Mouse (Mus musculus) midbrain, postnatal 0 days (tissue): ENCODE measurements at regions not wholly inside any gene's neighbourhood (a gene's known extent, or its start where the extent isn't known, plus 50 kb on each side); places are given as distances from the start of the nearest gene placed in this dataset.

ENCODE experiments used
- ATAC-seq: fragments of 200-750 bp; cut with Nextera tagmentation; 2 replicates; pipeline ENCODE4 v1.8.0; 2017; ENCODE audit warnings: moderate number of reproducible peaks, mild to moderate bottlenecking, moderate TSS enrichment, moderate library complexity; ENCODE audit not compliant: low FRiP score
- DNase-seq: peaks from one replicate; pipeline ENCODE4 v3.0.0-alpha.2; 2015; ENCODE audit warnings: low spot score
- H3K27ac ChIP-seq: fragments of 300-500 bp; sonication (generic); 2 replicates; pipeline ENCODE4 v1.5.1; 2014; ENCODE audit warnings: low read depth, mild to moderate bottlenecking, low read length, mixed read lengths
- H3K27me3 ChIP-seq: fragments of 300-500 bp; sonication (generic); 2 replicates; pipeline ENCODE4 v1.6.1; 2014; ENCODE audit warnings: low read length, control low read depth, mixed read lengths; ENCODE audit not compliant: insufficient read depth
- H3K36me3 ChIP-seq: fragments of 300-500 bp; sonication (generic); 2 replicates; pipeline ENCODE4 v1.6.1; 2014; ENCODE audit warnings: low read length, control low read depth, mixed read lengths; ENCODE audit not compliant: insufficient read depth
- H3K4me1 ChIP-seq: fragments of 300-500 bp; sonication (generic); 2 replicates; pipeline ENCODE4 v1.6.1; 2014; ENCODE audit warnings: mild to moderate bottlenecking, control low read depth, antibody characterized with exemption, low read length, mixed read lengths; ENCODE audit not compliant: insufficient read depth
- H3K4me2 ChIP-seq: fragments of 300-500 bp; sonication (generic); 2 replicates; pipeline ENCODE4 v1.6.1; 2014; ENCODE audit warnings: low read depth, mild to moderate bottlenecking, low read length, mixed read lengths; ENCODE audit not compliant: poor library complexity, severe bottlenecking
- H3K4me3 ChIP-seq: fragments of 300-500 bp; sonication (generic); 2 replicates; pipeline ENCODE4 v1.5.1; 2014; ENCODE audit warnings: low read depth, mild to moderate bottlenecking, low read length, moderate library complexity
- H3K9ac ChIP-seq: fragments of 300-500 bp; sonication (generic); replicated peaks from 2 replicates; pipeline ENCODE4 v1.6.1; 2014; ENCODE audit warnings: mild to moderate bottlenecking, low read length, moderate library complexity, mixed read lengths; ENCODE audit not compliant: poor library complexity, severe bottlenecking
- H3K9me3 ChIP-seq: fragments of 300-500 bp; sonication (generic); 2 replicates; pipeline ENCODE4 v1.6.1; 2016; ENCODE audit warnings: low read length, control low read depth
- CTCF ChIP-seq: IDR thresholded peaks from 2 replicates; pipeline ENCODE4 v1.5.1; 2016; ENCODE audit warnings: antibody characterized with exemption, mild to moderate bottlenecking
- WGBS: fragments of 180-500 bp; shearing (Covaris S2); extraction: QIAGEN DNeasy Blood & Tissue Kit; methylation state at CpG from one replicate; pipeline ENCODE4 v1.1.7; 2014; 5-methylcytosine and 5-hydroxymethylcytosine counted together

DNA sequence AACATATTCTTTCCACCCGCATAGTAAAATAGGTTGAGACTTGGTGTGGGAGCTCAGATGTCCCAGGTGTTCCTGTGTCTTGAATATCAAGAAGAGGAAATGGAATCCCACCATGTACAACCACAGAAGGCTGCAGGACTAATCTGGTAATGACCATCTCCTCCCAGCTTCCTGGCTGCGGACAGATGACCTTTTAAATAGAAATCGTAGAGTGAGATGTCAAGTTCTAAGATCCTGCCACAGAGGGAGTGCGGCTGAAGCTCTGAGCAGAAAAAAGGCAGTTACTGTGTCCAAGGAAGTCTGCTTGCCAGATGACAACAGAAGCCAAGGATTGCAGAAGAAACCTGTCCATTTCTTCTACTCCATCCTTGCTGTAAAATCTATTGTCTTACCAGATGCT lies 629.0 kb upstream of the Tmem132c start:
- whole genome bisulfite sequencing, result 88% methylated on average over 4 of the region's 4 CpGs
- ATAC-seq (no peak), DNase-seq (no peak)
- Histone ChIP-seq H3K9me3 (no peaks in the 10 kb centered on the region), H3K4me3 (no peak overlapping the region), H3K36me3 (no peaks in the 10 kb centered on the region), H3K27me3 (no peaks in the 10 kb centered on the region), H3K27ac (no peak overlapping the region), H3K9ac (no peak overlapping the region), H3K4me2 (no peak overlapping the region), H3K4me1 (no peaks in the 10 kb centered on the region)
- TF ChIP-seq CTCF, result no peak

GRCm38 (mm10) chr5:126622551-126622950 lies 619.1 kb upstream of the Tmem132c start:
- no peaks in the 10 kb centered on the region for H3K27me3 ChIP-seq
- no peaks in the 10 kb centered on the region for H3K9me3 ChIP-seq
- 80% methylated on average over 6 of the region's 6 CpGs for WGBS
- no peaks in the 10 kb centered on the region for H3K4me1 ChIP-seq
- no peaks in the 10 kb centered on the region for H3K36me3 ChIP-seq
- no peak overlapping the region for H3K27ac ChIP-seq
- no peak overlapping the region for H3K9ac ChIP-seq
- no peak for ATAC-seq
- TF ChIP-seq CTCF, result no peak
- H3K4me3 ChIP-seq, result no peak overlapping the region
- H3K4me2 ChIP-seq, result no peak overlapping the region
- no peak for DNase-seq

GRCm38 (mm10) chr5:126623205-126623604 lies 618.4 kb upstream of the Tmem132c start:
- ATAC-seq (no peak), DNase-seq (peak; percentile 60)
- Histone ChIP-seq H3K9ac (no peak overlapping the region), H3K9me3 (no peaks in the 10 kb centered on the region), H3K4me1 (no peaks in the 10 kb centered on the region), H3K36me3 (no peaks in the 10 kb centered on the region), H3K27ac (no peak overlapping the region), H3K27me3 (no peaks in the 10 kb centered on the region), H3K4me3 (no peak overlapping the region), H3K4me2 (no peak overlapping the region)
- peak; percentile 85 for TF ChIP-seq CTCF
- 10% methylated on average over 6 of the region's 6 CpGs for WGBS

- Histone ChIP-seq H3K9me3 (no peaks in the 10 kb centered on the region), H3K36me3 (no peaks in the 10 kb centered on the region), H3K27ac (no peak overlapping the region), H3K9ac (no peak overlapping the region), H3K4me2 (no peak overlapping the region), H3K27me3 (no peaks in the 10 kb centered on the region), H3K4me3 (no peak overlapping the region), H3K4me1 (no peaks in the 10 kb centered on the region)
- 27% methylated on average over 2 of the region's 2 CpGs for WGBS
- TF ChIP-seq CTCF, result no peak
- DNase-seq, result no peak
- ATAC-seq, result no peak
These were observed 611.8 kb upstream of the Tmem132c start for GRCm38 (mm10) chr5:126629826-126630225.

GRCm38 (mm10) chr5:126650415-126650814 lies 591.2 kb upstream of the Tmem132c start:
- no peaks in the 10 kb centered on the region for H3K36me3 ChIP-seq
- DNase-seq, result no peak
- no peaks in the 10 kb centered on the region for H3K4me1 ChIP-seq
- H3K4me2 ChIP-seq, result no peak overlapping the region
- no peaks in the 10 kb centered on the region for H3K9me3 ChIP-seq
- H3K9ac ChIP-seq, result no peak overlapping the region
- H3K27me3 ChIP-seq, result no peaks in the 10 kb centered on the region
- H3K27ac ChIP-seq, result no peak overlapping the region
- 53% methylated on average over 7 of the region's 7 CpGs for WGBS
- no peak for ATAC-seq
- TF ChIP-seq CTCF, result no peak
- no peak overlapping the region for H3K4me3 ChIP-seq

DNA sequence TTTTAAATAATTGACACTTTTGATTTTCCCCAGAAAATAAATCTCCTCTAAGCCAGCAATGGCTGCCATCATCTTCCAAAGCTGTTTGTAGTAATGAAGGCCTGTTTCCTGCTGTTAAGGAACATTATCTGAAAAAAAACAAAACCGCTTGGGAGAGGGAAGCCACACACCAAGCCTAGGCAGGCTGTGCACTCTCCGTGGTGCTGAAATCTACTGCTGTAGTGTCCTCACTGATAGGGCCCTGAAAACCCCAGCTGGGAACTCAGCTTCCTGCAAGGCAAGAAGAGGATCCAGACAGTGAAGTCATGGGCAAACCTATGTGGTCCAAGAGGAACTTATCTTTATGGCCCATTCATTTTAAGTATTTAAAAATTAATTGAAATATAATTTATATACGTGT lies 590.2 kb upstream of the Tmem132c start:
- peak; percentile 39 for DNase-seq
- no peak overlapping the region for H3K4me2 ChIP-seq
- H3K36me3 ChIP-seq, result no peaks in the 10 kb centered on the region
- H3K4me1 ChIP-seq, result no peaks in the 10 kb centered on the region
- no peak overlapping the region for H3K9ac ChIP-seq
- no peak for TF ChIP-seq CTCF
- WGBS, result 35% methylated on average over 3 of the region's 3 CpGs
- H3K27ac ChIP-seq, result no peak overlapping the region
- no peak overlapping the region for H3K4me3 ChIP-seq
- no peaks in the 10 kb centered on the region for H3K9me3 ChIP-seq
- ATAC-seq, result no peak
- no peaks in the 10 kb centered on the region for H3K27me3 ChIP-seq

DNA sequence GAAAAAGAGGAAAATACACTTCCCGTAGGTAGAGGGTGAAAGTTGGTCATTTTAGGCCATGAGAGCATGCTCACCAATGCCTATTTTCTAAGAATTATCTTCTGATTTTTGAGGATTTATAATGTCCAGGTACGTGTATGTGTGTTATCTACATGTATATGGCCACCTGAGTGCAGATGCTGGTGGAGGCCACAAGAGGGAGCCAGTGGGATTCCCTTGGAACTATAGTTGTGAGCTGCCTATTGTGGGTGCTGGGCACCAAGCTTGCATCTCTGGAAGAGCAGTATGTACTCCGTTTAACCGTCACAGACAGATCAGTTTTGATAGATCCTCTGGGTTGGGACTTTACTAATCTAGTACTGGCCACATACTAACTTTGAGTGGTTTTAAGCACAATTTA lies 579.0 kb upstream of the Tmem132c start:
- Histone ChIP-seq H3K27ac (no peak overlapping the region), H3K36me3 (no peaks in the 10 kb centered on the region), H3K4me2 (no peak overlapping the region), H3K9ac (no peak overlapping the region), H3K4me3 (no peak overlapping the region), H3K9me3 (no peaks in the 10 kb centered on the region), H3K27me3 (no peaks in the 10 kb centered on the region), H3K4me1 (no peaks in the 10 kb centered on the region)
- 93% methylated on average over 4 of the region's 4 CpGs for WGBS
- 0 out of 2 replicates have a peak, but pooled peaks have one; percentile 18 for TF ChIP-seq CTCF
- ATAC-seq, result no peak
- no peak for DNase-seq
